Mouse (Mus musculus) neutrophil, adult 5-6 weeks (primary cell): ENCODE data around the gene Klhdc8a. TPM values are rescaled to one million over a fixed set of nuclear protein-coding genes. Genes with fewer than 3 reads are reported as not detected.
"Not testable (repeated sequence)": the region's sequence is repeated elsewhere in the genome, so short reads cannot be mapped to it uniquely, and the experiment has no call there.

Source experiments
- ATAC-seq: fragments of 151-379, 151-347 bp; 2 replicates; pipeline ENCODE4 v1.8.0; 2017; ENCODE audit warnings: mild to moderate bottlenecking, moderate TSS enrichment; ENCODE audit not compliant: insufficient number of reproducible peaks, poor library complexity, low FRiP score, severe bottlenecking; ENCODE audit errors: extremely low read depth
- total RNA-seq: library from RNA; stranded (forward); fragments of 200-1000 nt; gene quantifications from 2 replicates; pipeline ENCODE4 v1.2.3, GENCODE M21; 2017

Klhdc8a gene
- total RNA-seq, 1 experiment from 2014 or later = not detected

DNA sequence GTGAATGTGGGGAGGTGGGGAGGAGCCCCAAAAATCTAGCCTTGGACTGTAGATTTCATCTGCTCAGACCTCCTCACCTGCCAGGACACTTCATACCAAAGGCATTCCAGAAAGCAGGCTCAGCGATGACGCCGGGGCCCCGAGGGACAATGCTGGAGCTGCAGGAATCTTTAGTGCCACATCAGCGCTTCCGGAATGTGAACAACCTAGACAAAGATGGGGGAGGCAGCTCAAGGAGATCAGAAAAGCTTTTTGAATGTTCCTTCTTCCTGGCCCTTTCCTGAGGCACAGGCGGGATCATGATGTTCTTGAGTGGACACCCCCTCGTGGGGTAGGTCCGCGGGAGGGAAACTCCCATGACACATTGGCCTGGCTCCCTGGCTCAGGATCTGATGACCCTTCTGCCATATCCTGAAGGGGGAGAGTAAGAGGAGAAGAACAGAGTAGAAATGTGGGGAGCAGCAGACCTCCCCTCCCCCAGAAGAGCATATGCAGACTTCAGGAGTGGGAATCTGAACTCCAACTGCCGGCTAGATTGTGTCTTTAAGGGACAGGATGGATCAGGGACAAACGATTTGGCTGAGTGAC, 37.0 kb downstream of the Klhdc8a start:
- no peak for ATAC-seq

DNA sequence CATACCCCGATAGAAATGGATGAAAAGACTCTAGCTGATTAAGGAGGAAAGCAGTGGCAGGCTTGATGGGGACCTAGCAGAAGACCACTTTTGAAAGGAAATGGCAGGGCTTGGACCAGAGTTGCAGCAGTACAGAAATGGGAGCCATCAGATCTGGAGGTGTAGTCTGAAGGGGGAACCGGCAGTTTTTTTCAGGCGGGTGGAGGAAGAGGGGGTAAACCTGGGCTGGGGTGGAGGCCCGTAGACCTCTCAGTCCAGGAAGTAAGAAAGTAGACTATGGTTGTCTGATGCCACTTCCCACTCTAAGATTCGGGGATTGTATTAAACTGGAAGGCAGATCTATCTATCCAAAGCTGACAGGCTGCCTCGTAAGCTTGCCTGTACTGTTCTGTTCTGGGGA, 38.5 kb downstream of the Klhdc8a start:
- no peak for ATAC-seq

DNA sequence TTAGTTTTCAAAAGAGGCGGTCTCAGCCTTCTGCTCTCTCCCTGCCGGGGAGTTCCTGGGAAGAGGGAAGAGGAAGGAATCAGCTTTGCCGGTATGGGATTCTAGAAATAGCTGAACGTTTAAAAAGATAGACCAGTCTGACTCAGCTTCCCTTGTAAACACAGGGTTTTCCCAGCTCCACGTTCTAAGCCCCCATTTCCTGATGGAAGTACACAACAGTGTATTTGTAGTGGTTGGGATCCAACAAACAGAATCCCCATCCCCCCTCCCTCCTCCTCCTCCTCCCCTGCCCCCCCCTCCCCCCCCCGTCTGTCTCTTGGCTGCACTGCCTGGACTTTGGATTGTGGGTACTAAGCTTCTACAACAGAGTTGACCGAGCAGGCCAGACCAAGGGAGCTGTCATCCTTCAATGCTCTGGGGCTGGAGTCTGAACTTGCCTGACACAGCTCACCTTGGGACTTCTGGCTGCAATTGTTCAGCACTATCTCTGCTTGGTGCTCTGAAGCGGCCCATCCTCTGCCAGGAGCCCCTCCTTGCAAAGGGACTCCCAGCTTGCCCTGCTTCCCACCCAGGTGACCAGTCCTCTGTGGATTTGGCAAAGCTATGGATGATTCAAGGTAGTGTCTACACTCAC, 39.7 kb downstream of the Klhdc8a start:
- ATAC-seq = no peak

DNA sequence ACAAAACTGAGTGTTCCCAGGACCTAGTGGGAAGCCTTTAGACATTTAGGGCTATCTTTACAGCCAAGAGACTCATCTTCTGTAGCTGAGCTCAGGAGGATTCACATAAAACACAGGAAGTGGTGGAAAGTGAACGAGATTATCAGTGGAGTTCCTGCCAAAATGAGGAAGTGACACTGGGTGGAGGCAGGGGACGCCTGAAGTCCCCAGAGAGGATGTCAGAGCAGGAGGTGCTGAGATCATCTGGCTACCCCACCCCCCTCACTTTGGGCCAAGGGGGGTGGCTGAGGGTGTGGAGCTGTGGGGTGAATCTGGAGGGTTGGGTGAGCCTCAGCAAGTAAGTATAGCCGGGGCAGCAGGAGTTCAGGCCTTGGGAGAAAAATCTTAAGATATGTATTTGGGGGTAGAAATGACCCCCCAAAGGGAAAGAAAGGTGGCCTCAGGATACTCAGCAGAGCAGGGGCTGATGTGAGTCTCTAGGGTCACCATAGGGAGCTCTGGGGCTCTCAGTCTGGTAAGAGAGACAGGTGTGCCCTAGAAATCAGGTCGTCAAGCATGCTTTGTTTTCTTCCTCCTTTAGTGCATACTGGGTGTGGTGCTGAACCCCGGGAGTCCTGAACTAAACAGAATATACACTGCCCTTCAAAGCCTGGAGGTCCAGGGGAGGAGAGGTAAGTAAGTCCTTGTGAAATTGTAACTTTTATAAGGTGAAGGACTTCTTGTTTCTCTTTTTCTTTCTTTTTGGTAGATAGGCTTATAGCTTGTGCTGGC, 43.5 kb downstream of the Klhdc8a start:
- peak; percentile 90 for ATAC-seq

DNA sequence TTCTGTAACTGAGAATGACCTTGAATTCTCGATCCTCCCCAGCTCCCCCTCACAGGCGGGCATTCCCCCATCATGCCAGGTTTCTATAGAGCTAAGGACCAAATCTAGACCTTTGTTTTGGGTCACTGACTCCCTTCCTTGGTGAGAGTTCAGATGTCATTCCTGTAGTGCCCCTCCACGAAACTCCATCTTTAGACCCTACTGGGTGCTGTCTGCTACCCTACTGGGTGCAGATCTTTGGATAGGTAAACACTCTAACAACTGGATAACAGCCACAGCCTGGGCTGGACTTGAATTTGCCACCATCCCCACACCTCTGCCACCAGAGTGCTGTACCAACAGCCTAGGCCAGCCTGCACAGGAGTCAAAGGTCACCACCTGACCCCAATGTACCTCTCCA, 44.1 kb downstream of the Klhdc8a start:
- no peak for ATAC-seq

DNA sequence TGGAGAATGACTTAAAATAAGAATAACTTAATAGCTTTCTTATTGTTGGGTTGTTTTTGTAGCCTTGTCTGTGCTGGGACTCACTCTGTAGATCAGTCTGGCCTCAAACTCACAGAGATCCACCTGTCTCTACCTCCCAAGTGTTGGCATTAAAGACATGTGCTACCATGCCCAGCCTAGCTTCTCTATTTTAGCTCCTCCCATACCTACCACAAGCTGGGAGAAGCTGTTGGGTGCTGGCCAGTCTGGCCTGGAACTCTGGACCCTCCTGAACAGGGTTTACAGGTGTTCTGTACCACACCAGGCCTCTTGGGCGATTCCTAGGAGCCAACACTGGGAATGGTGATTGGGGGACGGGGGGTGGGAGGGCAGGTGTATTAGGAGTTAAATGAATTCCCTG, 44.8 kb downstream of the Klhdc8a start:
- no peak for ATAC-seq

DNA sequence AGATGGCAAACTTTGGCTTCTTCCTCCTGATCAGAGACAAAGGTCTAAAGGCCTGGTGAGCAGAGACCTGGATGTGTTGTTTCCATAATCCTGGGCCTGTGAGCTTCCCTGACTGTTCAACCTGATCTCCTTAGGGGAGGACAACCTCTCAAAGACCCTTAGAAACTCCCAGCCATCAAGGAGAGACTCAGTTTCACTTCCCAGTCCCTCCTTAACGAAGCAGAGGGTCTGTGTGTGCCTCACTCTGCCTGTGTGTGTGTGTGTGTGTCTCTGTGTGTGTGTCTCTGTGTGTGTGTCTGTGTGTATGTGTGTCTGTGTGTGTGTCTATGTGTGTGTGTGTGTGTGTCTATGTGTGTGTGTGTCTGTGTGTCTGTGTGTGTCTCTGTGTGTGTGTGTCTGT, 45.2 kb downstream of the Klhdc8a start:
- no peak for ATAC-seq

DNA sequence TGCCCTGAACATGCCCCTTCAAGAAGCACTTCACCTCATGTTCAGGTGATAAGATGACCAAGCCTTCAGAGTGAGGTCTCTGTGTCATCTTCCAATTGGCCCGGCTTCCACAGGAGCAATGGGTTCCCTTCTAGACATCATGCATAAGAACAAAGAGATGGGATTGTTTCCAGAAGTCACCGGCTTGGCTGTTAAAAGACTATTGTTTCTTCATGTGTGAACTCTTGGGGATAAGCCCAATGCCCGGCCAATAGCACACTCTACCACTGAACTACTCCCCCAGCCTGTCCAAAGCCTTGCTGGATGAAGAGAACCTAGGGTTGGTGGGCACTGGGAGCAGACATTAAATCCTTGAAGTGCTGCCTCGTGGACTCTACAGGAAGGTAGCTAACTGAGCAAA, 47.1 kb downstream of the Klhdc8a start:
- no peak for ATAC-seq

DNA sequence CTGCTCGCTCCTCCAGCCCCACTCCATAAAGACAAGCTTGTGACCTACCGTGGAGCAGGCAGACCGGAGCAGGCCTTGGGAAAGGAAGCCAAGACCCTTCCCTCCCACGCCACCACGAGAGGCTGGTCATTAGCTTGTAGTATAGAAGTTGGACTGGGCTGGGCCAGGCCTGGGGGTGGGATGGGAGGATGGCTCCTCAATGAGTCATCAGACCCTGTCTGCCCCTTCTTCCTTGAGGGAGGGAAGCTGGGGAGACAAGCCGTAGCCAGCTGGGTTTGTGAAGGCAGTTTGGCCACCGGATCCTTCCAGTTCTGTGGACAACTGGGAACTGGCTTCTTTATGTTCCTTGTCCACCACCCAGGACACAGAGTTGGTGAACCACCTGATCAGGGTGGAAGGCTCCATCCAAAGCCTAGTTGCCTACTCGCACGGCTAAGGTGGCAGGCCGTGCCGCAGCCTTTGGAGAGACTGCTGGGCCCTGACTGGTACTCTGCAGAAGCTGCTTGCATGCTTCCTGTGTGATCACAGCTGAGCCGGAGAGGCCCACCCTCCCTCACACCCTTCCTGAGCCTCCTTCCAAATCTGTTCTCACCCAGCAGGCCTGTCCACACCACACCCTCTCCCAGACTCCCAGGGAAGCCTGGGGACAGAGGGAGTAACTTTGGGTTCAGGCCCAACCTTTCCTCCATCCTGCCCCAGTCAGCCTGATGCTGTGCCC, 47.9 kb downstream of the Klhdc8a start:
- ATAC-seq = no peak

DNA sequence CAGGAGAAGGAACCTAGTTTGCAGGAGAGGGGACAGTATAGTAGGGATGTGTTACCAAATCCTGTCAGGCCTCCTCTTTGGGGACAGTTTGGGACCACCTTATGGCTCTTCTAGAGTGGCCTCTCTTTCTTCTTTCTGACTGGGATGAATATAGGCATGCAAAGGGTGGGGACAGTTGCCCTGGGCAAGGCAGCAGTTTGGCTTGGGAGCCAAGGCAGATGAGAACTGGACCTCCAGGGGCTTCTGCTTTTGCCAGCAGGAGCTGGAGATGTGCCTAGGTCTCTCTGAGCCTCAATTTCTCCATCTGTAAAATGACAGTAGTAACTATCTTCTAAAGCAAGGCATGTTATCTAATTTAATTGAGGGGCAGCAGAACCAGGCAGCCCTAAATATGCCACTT, 48.5 kb downstream of the Klhdc8a start:
- no peak for ATAC-seq

DNA sequence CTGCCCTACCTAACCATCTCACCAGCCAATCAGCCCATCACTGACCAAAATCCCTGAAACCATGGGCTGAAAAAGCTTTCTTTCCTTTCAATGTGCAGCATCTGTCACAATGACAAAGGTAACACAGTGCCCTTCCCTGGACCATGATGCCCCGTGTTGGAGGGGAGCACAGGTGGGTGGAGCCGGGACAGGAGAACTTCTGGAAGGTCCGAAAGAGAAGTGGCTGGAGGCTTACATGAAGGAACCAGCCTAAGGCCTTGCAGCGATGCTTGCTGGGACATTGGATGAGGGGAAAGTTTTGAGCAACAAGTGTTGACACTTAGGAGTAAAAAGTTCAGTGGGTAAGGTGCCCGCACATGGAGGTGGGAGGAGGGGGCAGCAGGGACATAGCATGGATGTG, 50.0 kb downstream of the Klhdc8a start:
- ATAC-seq = no peak

DNA sequence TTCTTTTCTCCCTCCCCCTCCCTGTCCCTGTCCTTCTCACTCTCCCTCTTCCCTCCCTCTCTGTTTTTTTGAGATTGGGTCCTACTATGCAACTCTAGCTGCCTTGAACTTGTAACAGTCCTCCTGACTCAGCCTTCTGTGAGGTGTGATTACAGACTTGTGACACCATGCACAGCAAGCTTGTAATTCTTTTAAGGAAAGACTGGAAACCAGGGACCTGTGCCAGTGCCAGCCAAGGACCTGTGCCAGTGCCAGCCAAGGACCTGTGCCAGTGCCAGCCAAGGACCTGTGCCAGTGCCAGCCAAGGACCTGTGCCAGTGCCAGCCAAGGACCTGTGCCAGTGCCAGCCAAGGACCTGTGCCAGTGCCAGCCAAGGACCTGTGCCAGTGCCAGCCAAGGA, 50.6 kb downstream of the Klhdc8a start:
- ATAC-seq = not testable (repeated sequence)

DNA sequence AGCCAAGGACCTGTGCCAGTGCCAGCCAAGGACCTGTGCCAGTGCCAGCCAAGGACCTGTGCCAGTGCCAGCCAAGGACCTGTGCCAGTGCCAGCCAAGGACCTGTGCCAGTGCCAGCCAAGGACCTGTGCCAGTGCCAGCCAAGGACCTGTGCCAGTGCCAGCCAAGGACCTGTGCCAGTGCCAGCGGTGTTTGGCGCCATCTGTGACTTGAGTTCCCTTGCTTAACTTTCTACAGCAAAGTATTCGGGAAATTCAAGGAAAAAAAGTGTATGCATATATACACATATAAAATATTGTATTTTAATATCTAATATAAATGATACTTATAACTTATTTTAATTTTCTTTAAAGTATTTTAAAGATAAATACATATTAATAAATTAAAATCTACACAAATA, 51.2 kb downstream of the Klhdc8a start:
- ATAC-seq = not testable (repeated sequence)

DNA sequence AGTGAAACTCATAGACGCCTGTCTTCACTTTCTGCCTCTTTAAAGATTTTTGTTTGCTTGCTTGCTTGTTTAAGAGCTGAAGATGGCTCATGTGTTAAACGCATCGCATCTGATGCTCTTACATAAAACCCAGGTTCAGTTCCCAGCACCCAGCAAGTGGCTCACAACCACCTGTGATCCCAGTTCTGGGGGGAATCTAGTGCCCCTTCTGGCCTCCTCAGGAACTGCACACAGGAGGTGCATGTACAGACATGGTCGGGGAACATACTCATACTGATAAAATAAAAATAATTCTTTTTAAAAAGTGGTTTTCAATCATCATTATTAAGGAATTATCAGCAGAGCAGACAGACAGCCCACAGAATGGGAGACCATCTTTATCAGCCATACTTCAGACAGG, 52.6 kb downstream of the Klhdc8a start:
- ATAC-seq = no peak

DNA sequence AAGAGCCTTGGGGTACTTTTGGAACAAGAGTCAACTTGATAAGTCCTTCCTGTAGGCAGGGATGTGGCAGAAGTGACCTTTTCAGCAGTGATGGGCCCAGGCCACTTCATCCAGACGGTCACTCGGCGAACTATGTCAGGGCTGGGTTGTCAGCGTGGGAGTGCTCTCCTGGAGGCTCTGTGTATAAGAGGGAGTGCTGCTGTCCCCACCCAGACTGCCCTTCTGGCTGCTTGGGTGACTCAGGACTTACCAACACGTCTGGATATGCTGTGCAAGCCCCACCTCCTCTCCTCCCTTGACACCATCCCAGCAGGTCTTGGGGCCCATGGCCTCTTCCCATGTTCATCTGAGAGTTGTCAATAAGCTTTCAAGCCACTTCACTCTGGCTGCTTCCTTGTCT, 55.0 kb downstream of the Klhdc8a start:
- no peak for ATAC-seq

DNA sequence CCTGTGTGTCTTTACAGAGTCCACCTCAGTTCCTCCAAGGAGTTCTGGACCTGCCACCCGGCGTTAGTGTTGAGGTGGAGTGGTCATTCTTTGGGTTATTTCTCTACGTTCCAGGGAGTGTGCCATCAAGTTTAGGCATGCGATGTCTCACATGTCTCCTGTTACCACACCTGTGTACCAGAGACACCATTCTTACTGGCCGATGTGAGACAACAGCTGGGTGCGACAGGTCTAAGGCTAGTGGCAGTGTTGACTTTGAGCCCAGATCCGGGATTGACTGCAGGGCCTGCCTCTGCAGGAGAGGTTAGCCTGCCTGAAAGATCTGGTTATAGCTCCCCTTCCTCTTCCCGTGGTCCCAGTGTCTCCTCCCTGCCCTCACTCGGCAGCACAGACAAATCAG, 55.8 kb downstream of the Klhdc8a start:
- ATAC-seq = no peak

DNA sequence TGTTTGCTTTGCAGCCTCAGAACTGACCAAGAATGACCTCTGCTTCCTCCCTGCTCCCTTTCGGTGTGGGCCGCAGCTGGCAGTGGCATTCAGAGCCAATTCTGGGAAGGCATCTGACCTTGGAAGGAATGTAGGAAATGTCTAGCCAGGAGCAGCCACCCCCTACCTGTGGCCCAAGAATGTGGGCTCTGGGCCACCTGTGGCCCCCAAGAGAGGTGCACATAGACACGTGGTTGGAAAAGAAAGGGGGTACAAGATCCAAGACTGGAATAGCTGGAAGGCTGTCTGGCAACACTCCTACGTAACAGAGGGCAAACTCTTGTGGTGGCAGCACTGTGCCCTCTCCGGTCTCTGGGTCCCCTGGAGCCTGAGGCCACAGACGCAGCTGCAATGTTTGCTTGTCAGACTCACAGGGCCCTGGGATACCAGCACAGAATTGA, 56.8 kb downstream of the Klhdc8a start:
- ATAC-seq = no peak

DNA sequence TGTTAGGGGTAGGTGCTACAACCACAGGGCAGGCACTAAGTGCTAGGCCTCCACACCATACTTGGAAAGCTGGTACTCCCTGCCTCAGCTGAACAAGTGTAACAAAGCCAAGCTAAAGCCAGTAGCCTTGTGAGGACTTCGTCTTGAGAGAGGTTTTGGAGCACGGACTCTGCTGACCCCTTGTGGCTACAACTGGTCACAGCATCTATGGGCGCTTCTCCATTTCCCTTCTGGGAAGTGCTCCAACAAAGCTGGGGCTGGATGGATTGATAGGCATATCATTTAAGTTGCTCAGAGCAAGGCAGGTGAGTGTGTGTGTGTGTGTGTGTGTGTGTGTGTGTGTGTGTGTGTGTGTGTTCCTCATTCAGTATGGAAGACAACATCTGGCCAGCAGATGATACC, 57.4 kb downstream of the Klhdc8a start:
- peak; percentile 86 for ATAC-seq

DNA sequence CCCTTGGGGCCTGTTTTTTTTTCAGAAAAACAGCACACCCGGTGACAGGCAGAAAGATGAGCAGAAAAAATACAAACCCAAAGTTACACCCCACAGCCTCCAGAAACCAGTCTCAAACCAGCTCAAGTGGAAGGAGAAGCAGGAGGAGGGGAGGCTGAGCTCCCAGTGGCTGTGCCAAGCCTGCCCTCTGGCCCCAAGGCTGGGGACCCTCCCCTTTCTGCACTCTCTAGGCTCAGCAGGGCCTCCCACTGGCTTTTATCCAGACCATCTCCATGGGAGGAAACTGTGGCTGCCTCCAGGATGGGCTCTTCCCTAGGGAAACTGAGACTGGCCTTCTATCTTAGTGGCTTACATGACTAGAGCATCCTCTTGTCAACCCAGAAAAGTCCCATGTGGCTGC, 58.4 kb downstream of the Klhdc8a start:
- no peak for ATAC-seq
